Comparison of ENCODE assay signal across 16 mouse cellular contexts in the genomic region with DNA sequence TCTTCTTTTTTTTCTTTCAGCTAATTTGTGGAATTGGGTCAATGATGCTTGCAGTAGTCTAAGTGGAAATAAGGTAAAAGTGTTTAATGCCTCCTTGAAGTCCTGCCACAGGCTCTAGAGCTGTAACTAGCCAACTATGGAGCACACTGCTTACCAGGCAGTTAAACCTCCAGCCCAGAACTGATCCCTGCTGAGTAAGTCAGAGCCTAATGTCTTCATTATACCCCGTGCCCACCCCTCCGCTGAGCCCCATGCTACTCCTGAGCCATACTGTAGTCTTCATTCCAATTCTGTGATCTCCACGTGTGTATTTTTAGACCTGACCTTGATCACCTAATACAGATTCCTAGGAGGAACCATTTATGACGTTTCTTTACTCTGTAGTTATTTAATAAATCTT.
"Had no signal": no experiment of that assay in that cellular context is flagged by ENCODE, and none has a peak within 500 bp of the region (broad histone marks: within the 10 kb centered on the region; RNA-seq: fewer than 3 reads in every experiment).

No protein-coding gene starts in this region.

- DNase-seq: kidney, postnatal 4 days; left cerebral cortex, postnatal 4 days; liver, postnatal 0 days; lung, embryonic 14.5 days; midbrain, embryonic 14.5 days; thymus, adult 2 months; thymus, postnatal 14 days; thymus, postnatal 4 days had no signal

- ATAC-seq: liver, postnatal 0 days; lung, postnatal 0 days had no signal

- H3K4me1 ChIP-seq: limb, embryonic 12.5 days; limb, embryonic 15.5 days; neural tube, embryonic 12.5 days had no signal

- H3K4me3 ChIP-seq: limb, embryonic 12.5 days; limb, embryonic 15.5 days; neural tube, embryonic 12.5 days had no signal

- H3K9me3 ChIP-seq: limb, embryonic 12.5 days; limb, embryonic 15.5 days; neural tube, embryonic 12.5 days had no signal

- H3K36me3 ChIP-seq: limb, embryonic 12.5 days; limb, embryonic 15.5 days; neural tube, embryonic 12.5 days had no signal

- H3K9ac ChIP-seq: limb, embryonic 12.5 days; limb, embryonic 15.5 days; liver, embryonic 14.5 days; liver, postnatal 0 days; lung, embryonic 14.5 days; neural tube, embryonic 12.5 days had no signal

- H3K4me2 ChIP-seq: limb, embryonic 12.5 days; limb, embryonic 15.5 days; liver, embryonic 11.5 days; lung, embryonic 14.5 days; neural tube, embryonic 12.5 days had no signal

- H3K27ac ChIP-seq: limb, embryonic 12.5 days; limb, embryonic 15.5 days; liver, embryonic 14.5 days; macrophage; neural tube, embryonic 12.5 days; stomach, postnatal 0 days had no signal

- H3K27me3 ChIP-seq: limb, embryonic 12.5 days; limb, embryonic 15.5 days; neural tube, embryonic 12.5 days had no signal
